Mouse (Mus musculus): ENCODE data around the gene Trpm4.

Trpm4 gene

GRCm38 (mm10) chr7:45353041-45353440, 19.5 kb upstream of the Trpm4 start:
- DNase-seq (ENCODE audit: low read depth, low spot score), result no peak

GRCm38 (mm10) chr7:45346905-45347304, 13.3 kb upstream of the Trpm4 start:
- DNase-seq (ENCODE audit: low read depth, low spot score), result no peak

GRCm38 (mm10) chr7:45343543-45343942, 10.0 kb upstream of the Trpm4 start:
- no peak for DNase-seq (ENCODE audit: low read depth, low spot score)

- no peak for DNase-seq (ENCODE audit: low read depth, low spot score)
Measured at GRCm38 (mm10) chr7:45342081-45342480, 8.5 kb upstream of the Trpm4 start.

GRCm38 (mm10) chr7:45341303-45341702, 7.7 kb upstream of the Trpm4 start:
- DNase-seq (ENCODE audit: low read depth, low spot score), result peak; percentile 83

- no peak for DNase-seq (ENCODE audit: low read depth, low spot score)
Measured at GRCm38 (mm10) chr7:45340669-45341068, 7.1 kb upstream of the Trpm4 start.

GRCm38 (mm10) chr7:45340066-45340442, 6.5 kb upstream of the Trpm4 start:
- DNase-seq (ENCODE audit: low read depth, low spot score), result no peak

- no peak for DNase-seq (ENCODE audit: low read depth, low spot score)
Measured at GRCm38 (mm10) chr7:45339410-45340065, 6.0 kb upstream of the Trpm4 start.

GRCm38 (mm10) chr7:45338161-45338911, 4.8 kb upstream of the Trpm4 start:
- DNase-seq (ENCODE audit: low read depth, low spot score), result no peak

- no peak for DNase-seq (ENCODE audit: low read depth, low spot score)
Measured at GRCm38 (mm10) chr7:45337469-45337868, 3.9 kb upstream of the Trpm4 start.

GRCm38 (mm10) chr7:45336319-45336718, 2.7 kb upstream of the Trpm4 start:
- DNase-seq (ENCODE audit: low read depth, low spot score), result no peak

GRCm38 (mm10) chr7:45335056-45335455, 1.5 kb upstream of the Trpm4 start, which contains the start of gene Hrc:
Hrc (plus strand) TSS chr7:45335290.
- DNase-seq (ENCODE audit: low read depth, low spot score), result no peak

- no peak for DNase-seq (ENCODE audit: low read depth, low spot score)
Measured at GRCm38 (mm10) chr7:45334605-45335004, 1.0 kb upstream of the Trpm4 start.

- no peak for DNase-seq (ENCODE audit: low read depth, low spot score)
Measured at GRCm38 (mm10) chr7:45332685-45333425, 725 bp downstream of the Trpm4 start.

- DNase-seq (ENCODE audit: low read depth, low spot score), result no peak
Measured at GRCm38 (mm10) chr7:45331502-45331901, 2.1 kb downstream of the Trpm4 start.

GRCm38 (mm10) chr7:45328841-45329475, 4.6 kb downstream of the Trpm4 start:
- DNase-seq (ENCODE audit: low read depth, low spot score), result peak; percentile 58

- no peak for DNase-seq (ENCODE audit: low read depth, low spot score)
Measured at GRCm38 (mm10) chr7:45325800-45326199, 7.8 kb downstream of the Trpm4 start.

- DNase-seq (ENCODE audit: low read depth, low spot score), result no peak
Measured at GRCm38 (mm10) chr7:45323069-45323468, 10.5 kb downstream of the Trpm4 start.

GRCm38 (mm10) chr7:45322245-45322644, 11.3 kb downstream of the Trpm4 start:
- DNase-seq (ENCODE audit: low read depth, low spot score), result no peak

GRCm38 (mm10) chr7:45316536-45316935, 17.0 kb downstream of the Trpm4 start:
- DNase-seq (ENCODE audit: low read depth, low spot score), result no peak

- DNase-seq (ENCODE audit: low read depth, low spot score), result peak; percentile 64
Measured at GRCm38 (mm10) chr7:45315182-45315701, 18.3 kb downstream of the Trpm4 start.

GRCm38 (mm10) chr7:45313495-45313894, 20.1 kb downstream of the Trpm4 start:
- no peak for DNase-seq (ENCODE audit: low read depth, low spot score)

All from telencephalon, adult 2 months (tissue).